Mouse (Mus musculus) testis, adult 2 months (tissue): ENCODE results near the gene Oaz2.

Experiments used
- CTCF ChIP-seq: fragments of 200-500 bp; IDR thresholded peaks from 2 replicates; pipeline ENCODE4 v1.5.1; 2012; ENCODE audit warnings: low read depth, mild to moderate bottlenecking, inconsistent platforms, low read length, moderate library complexity; ENCODE audit not compliant: control insufficient read depth, insufficient read depth, insufficient replicate concordance
- POLR2A ChIP-seq: fragments of 200-500 bp; IDR thresholded peaks from 2 replicates; pipeline ENCODE4 v1.6.1; 2012; ENCODE audit warnings: low read depth, mild to moderate bottlenecking, inconsistent platforms, low read length, moderate library complexity; ENCODE audit not compliant: control insufficient read depth

DNA sequence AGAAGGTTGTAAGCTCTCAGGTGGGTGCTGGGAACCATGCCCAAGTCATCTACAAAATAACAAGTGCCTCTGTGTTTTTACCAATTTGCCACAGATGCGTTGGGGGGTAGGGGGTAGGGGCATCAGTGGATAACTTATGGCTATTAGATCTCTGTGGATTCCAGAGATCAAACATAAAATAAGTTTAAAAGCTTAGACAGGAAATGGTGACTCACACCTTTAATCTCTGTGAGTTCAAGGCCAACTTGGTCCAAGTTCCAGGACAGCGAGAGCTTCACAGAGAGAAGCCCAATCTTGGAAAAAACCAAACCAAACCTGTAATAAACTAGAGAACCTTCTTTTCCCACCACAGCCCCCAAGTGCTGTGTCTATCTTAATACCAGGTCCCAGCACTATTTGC, 21.0 kb upstream of the Oaz2 start:
- TF ChIP-seq POLR2A: no peak
- no peak for TF ChIP-seq CTCF
